8 mouse cellular contexts compared by ENCODE assay signal in the genomic region with DNA sequence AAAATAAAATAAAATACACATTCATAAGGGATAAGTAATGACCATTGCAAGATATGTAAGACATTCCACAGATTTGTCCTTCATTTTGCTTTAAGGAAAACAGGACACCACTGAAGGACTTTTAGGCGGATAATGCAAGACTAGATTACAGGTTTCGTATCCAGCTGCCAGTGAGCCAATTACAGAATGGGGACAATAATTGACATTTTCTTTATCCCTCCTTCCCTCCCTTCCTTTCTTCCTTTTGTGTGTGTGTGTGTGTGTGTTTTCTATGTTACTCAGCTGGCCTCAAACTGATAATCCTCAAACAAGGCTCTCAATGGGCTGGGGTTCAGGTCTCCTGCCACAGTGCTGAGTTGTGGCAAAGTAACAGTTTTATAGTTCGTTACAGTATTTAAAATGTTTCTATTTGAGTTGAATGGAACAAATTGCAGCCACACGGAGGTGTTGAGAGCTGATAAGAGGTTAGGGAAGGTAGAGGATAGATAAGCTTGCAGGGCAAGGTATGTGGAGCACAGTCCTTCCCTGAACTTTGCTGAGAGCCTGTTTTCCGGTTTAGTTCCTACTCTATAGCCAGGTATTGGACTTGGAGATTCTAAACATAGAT. TPM values are rescaled to one million over a fixed set of nuclear protein-coding genes. Genes with fewer than 3 reads are reported as not detected.
DNase-seq lines count a peak whose midpoint lies in the region; ATAC-seq lines count a peak whose summit lies in the region.

No protein-coding gene starts in this region.

- no peak overlapping the region for H3K27ac ChIP-seq in heart, embryonic 14.5 days (replicated peaks in 1 of 2; ENCODE audit: control insufficient read depth in 1 of 2, insufficient read depth in 1 of 2, low read depth in 2 of 2, low read length in 2 of 2)
- H3K27ac ChIP-seq in embryonic facial prominence, embryonic 12.5 days: no peak overlapping the region
- H3K27ac ChIP-seq in intestine, embryonic 15.5 days: no peak overlapping the region
- H3K27ac ChIP-seq in midbrain, embryonic 14.5 days (replicated peaks; ENCODE audit: low read depth, low read length): no peak overlapping the region

- WGBS in heart, embryonic 14.5 days: 34% methylated on average over 5 of the region's 5 CpGs
- 74% methylated on average over 5 of the region's 5 CpGs for WGBS in embryonic facial prominence, embryonic 12.5 days
- 64% methylated on average over 5 of the region's 5 CpGs for WGBS in intestine, embryonic 15.5 days
- 79% methylated on average over 5 of the region's 5 CpGs for WGBS in midbrain, embryonic 14.5 days

- no peaks in the 10 kb centered on the region for H3K9me3 ChIP-seq in heart, embryonic 14.5 days (ENCODE audit: control insufficient read depth, low read length)
- no peaks in the 10 kb centered on the region for H3K9me3 ChIP-seq in embryonic facial prominence, embryonic 12.5 days
- no peaks in the 10 kb centered on the region for H3K9me3 ChIP-seq in intestine, embryonic 15.5 days
- H3K9me3 ChIP-seq in midbrain, embryonic 14.5 days (ENCODE audit: control insufficient read depth, low read length): no peaks in the 10 kb centered on the region

- no peak for ATAC-seq in heart, embryonic 14.5 days (ENCODE audit: insufficient number of reproducible peaks, insufficient read depth, low FRiP score, low read depth)
- no peak for ATAC-seq in embryonic facial prominence, embryonic 12.5 days (ENCODE audit: insufficient number of reproducible peaks, insufficient read depth, low FRiP score, low TSS enrichment)
- ATAC-seq in intestine, embryonic 15.5 days: no peak
- no peak for ATAC-seq in midbrain, embryonic 14.5 days (ENCODE audit: low FRiP score, low TSS enrichment)

- peak overlapping the region in 1 of 2 experiments; percentile 94; a peak in 1 of 4 replicates for H3K4me3 ChIP-seq in heart, embryonic 14.5 days (ENCODE audit: control insufficient read depth in 1 of 2, insufficient read depth in 1 of 2, low read depth in 1 of 2, low read length in 2 of 2)
- H3K4me3 ChIP-seq in embryonic facial prominence, embryonic 12.5 days: no peak overlapping the region
- H3K4me3 ChIP-seq in intestine, embryonic 15.5 days (replicated peaks): peak overlapping the region; percentile 98; the same call in 1 of the 2 replicates
- H3K4me3 ChIP-seq in midbrain, embryonic 14.5 days (replicated peaks; ENCODE audit: low read depth, low read length): peak overlapping the region; percentile 86

- peak overlapping the region; percentile 84 for H3K4me2 ChIP-seq in heart, embryonic 14.5 days (ENCODE audit: low read length)
- peak overlapping the region; percentile 74 for H3K4me2 ChIP-seq in embryonic facial prominence, embryonic 12.5 days (replicated peaks)
- H3K4me2 ChIP-seq in intestine, embryonic 15.5 days (replicated peaks): peak overlapping the region; percentile 59
- peak overlapping the region; percentile 66 for H3K4me2 ChIP-seq in midbrain, embryonic 14.5 days (ENCODE audit: low read length)

- peaks cover 0 to 19% of the 10 kb centered on the region in 2 experiments; a peak in 3 of 4 replicates for H3K4me1 ChIP-seq in heart, embryonic 14.5 days (ENCODE audit: control insufficient read depth in 2 of 2, insufficient read depth in 2 of 2, low read length in 2 of 2)
- peaks cover 20% of the 10 kb centered on the region for H3K4me1 ChIP-seq in embryonic facial prominence, embryonic 12.5 days
- H3K4me1 ChIP-seq in intestine, embryonic 15.5 days (replicated peaks): peaks cover 14% of the 10 kb centered on the region
- H3K4me1 ChIP-seq in midbrain, embryonic 14.5 days (ENCODE audit: control insufficient read depth, insufficient read depth, low read length): peaks cover 14% of the 10 kb centered on the region; the same call in 1 of the 2 replicates

- DNase-seq in heart, adult 18-20 months: no peak
- no peak for DNase-seq in midbrain, embryonic 14.5 days
- DNase-seq in thymus, postnatal 25 days: no peak
- DNase-seq in urinary bladder, postnatal 25 days (ENCODE audit: low spot score): no peak
- no peak for DNase-seq in T-cell, adult 2 months (ENCODE audit: low spot score)

- H3K27me3 ChIP-seq in heart, embryonic 14.5 days (ENCODE audit: control insufficient read depth, insufficient read depth, low read length): no peaks in the 10 kb centered on the region
- no peaks in the 10 kb centered on the region for H3K27me3 ChIP-seq in embryonic facial prominence, embryonic 12.5 days
- no peaks in the 10 kb centered on the region for H3K27me3 ChIP-seq in intestine, embryonic 15.5 days (replicated peaks)
- H3K27me3 ChIP-seq in midbrain, embryonic 14.5 days (ENCODE audit: control insufficient read depth, insufficient read depth, low read length): no peaks in the 10 kb centered on the region

- peaks cover 17% of the 10 kb centered on the region for H3K36me3 ChIP-seq in heart, embryonic 14.5 days (ENCODE audit: control insufficient read depth, insufficient read depth, low read length)
- peaks cover 10% of the 10 kb centered on the region for H3K36me3 ChIP-seq in embryonic facial prominence, embryonic 12.5 days
- H3K36me3 ChIP-seq in intestine, embryonic 15.5 days: no peaks in the 10 kb centered on the region
- H3K36me3 ChIP-seq in midbrain, embryonic 14.5 days (ENCODE audit: control insufficient read depth, insufficient read depth, low read length): peaks cover 9% of the 10 kb centered on the region

- H3K9ac ChIP-seq in heart, embryonic 14.5 days (ENCODE audit: low read length): peak overlapping the region; percentile 89; the same call in 1 of the 2 replicates
- H3K9ac ChIP-seq in embryonic facial prominence, embryonic 12.5 days: peak overlapping the region; percentile 10; the same call in 1 of the 2 replicates
- H3K9ac ChIP-seq in intestine, embryonic 15.5 days: no peak overlapping the region
- no peak overlapping the region; the same call in 1 of the 2 replicates for H3K9ac ChIP-seq in midbrain, embryonic 14.5 days (replicated peaks; ENCODE audit: low read length)

RNA-seq across cellular contexts. Expression of gene Pno1, which starts 1.6 kb away (rescaled TPM):
- polyA plus RNA-seq in heart, embryonic 14.5 days (2014; fragmentation: Nextera tagmentation; extraction: Ambion mirVana): 50.4 and 51.5 TPM in 2 replicates
- 10 to 100 TPM; 33.1 to 35.1 TPM for total RNA-seq in heart, adult 18-20 months (2021)
- polyA plus RNA-seq in embryonic facial prominence, embryonic 12.5 days (2016; fragmentation: Nextera tagmentation; extraction: Ambion mirVana): 73.5 and 84.5 TPM in 2 replicates
- polyA plus RNA-seq in intestine, embryonic 15.5 days (2015; fragmentation: Nextera tagmentation; extraction: Ambion mirVana): 80.1 and 89.9 TPM in 2 replicates
- polyA plus RNA-seq in midbrain, embryonic 14.5 days (2014; fragmentation: Nextera tagmentation; extraction: Ambion mirVana): 43.4 and 43.7 TPM in 2 replicates

RNA-seq across cellular contexts. Expression of gene Wdr92, which starts 31.1 kb away (rescaled TPM):
- polyA plus RNA-seq in heart, embryonic 14.5 days (2014; fragmentation: Nextera tagmentation; extraction: Ambion mirVana): 18.0 and 20.4 TPM in 2 replicates
- total RNA-seq in heart, adult 18-20 months (2021): 10 to 100 TPM; 11.1 to 11.7 TPM
- polyA plus RNA-seq in embryonic facial prominence, embryonic 12.5 days (2016; fragmentation: Nextera tagmentation; extraction: Ambion mirVana): 26.4 and 28.9 TPM in 2 replicates
- 24.7 and 27.2 TPM in 2 replicates for polyA plus RNA-seq in intestine, embryonic 15.5 days (2015; fragmentation: Nextera tagmentation; extraction: Ambion mirVana)
- 17.5 and 22.0 TPM in 2 replicates for polyA plus RNA-seq in midbrain, embryonic 14.5 days (2014; fragmentation: Nextera tagmentation; extraction: Ambion mirVana)

RNA-seq across cellular contexts. Expression of gene C1d, which starts 44.4 kb away (rescaled TPM):
- polyA plus RNA-seq in heart, embryonic 14.5 days (2014; fragmentation: Nextera tagmentation; extraction: Ambion mirVana): 83.6 and 87.9 TPM in 2 replicates
- total RNA-seq in heart, adult 18-20 months (2021): 10 to 100 TPM; 34.8 to 35.7 TPM
- 106 and 113 TPM in 2 replicates for polyA plus RNA-seq in embryonic facial prominence, embryonic 12.5 days (2016; fragmentation: Nextera tagmentation; extraction: Ambion mirVana)
- 96.8 and 116 TPM in 2 replicates for polyA plus RNA-seq in intestine, embryonic 15.5 days (2015; fragmentation: Nextera tagmentation; extraction: Ambion mirVana)
- polyA plus RNA-seq in midbrain, embryonic 14.5 days (2014; fragmentation: Nextera tagmentation; extraction: Ambion mirVana): 173 and 184 TPM in 2 replicates

RNA-seq across cellular contexts. Expression of gene Ppp3r1, which starts 53.9 kb away (rescaled TPM):
- polyA plus RNA-seq in heart, embryonic 14.5 days (2014; fragmentation: Nextera tagmentation; extraction: Ambion mirVana): 82.3 and 83.2 TPM in 2 replicates
- 10 to 100 TPM; 65.7 to 66.1 TPM for total RNA-seq in heart, adult 18-20 months (2021)
- 92.3 and 95.1 TPM in 2 replicates for polyA plus RNA-seq in embryonic facial prominence, embryonic 12.5 days (2016; fragmentation: Nextera tagmentation; extraction: Ambion mirVana)
- polyA plus RNA-seq in intestine, embryonic 15.5 days (2015; fragmentation: Nextera tagmentation; extraction: Ambion mirVana): 100 and 111 TPM in 2 replicates
- 141 and 200 TPM in 2 replicates for polyA plus RNA-seq in midbrain, embryonic 14.5 days (2014; fragmentation: Nextera tagmentation; extraction: Ambion mirVana)

Comparison
In these comparisons a context has a peak if more than half of its experiments do, and no peak if none do; other contexts are left out.
1. H3K9ac ChIP-seq: peak in heart, embryonic 14.5 days (single experiment) and embryonic facial prominence, embryonic 12.5 days (single experiment); none in intestine, embryonic 15.5 days (single experiment) and midbrain, embryonic 14.5 days (single experiment).
2. Peak in every context shown above with its lines, with median percentiles within 50 percentile points of each other: H3K4me2 ChIP-seq.